Comparison of ENCODE assay signal across 8 mouse cellular contexts in genomic region chr2:91961901-91962761, GRCm38 (mm10). TPM values are rescaled to one million over a fixed set of nuclear protein-coding genes. Genes with fewer than 3 reads are reported as not detected.
DNase-seq lines count a peak whose midpoint lies in the region; ATAC-seq and TF ChIP-seq lines count a peak whose summit lies in the region.

No protein-coding gene starts in this region.

- peak overlapping the region; percentile 71; the same call in 1 of the 2 replicates for H3K4me3 ChIP-seq in ES-Bruce4 (ENCODE audit: low read depth, low read length)
- H3K4me3 ChIP-seq in hindbrain, embryonic 11.5 days (ENCODE audit: low read depth, low read length): peak overlapping the region; percentile 82
- peak overlapping the region; percentile 92 for H3K4me3 ChIP-seq in limb, embryonic 15.5 days
- peak overlapping the region; percentile 83 for H3K4me3 ChIP-seq in stomach, postnatal 0 days (ENCODE audit: low read depth, low read length)

- DNase-seq in cerebellum, adult 9-11 months: peak; percentile 58
- DNase-seq in cerebellum, adult 11 months: no peak
- DNase-seq in hindbrain, embryonic 11.5 days (ENCODE audit: low spot score): no peak
- DNase-seq in stomach, postnatal 0 days (ENCODE audit: low spot score): peak; percentile 59
- no peak for DNase-seq in layer of hippocampus, adult 8-10 months (ENCODE audit: low spot score in 2 of 2)
- DNase-seq in ovary, adult 18-20 months (ENCODE audit: low spot score): no peak

- TF ChIP-seq EP300 in ES-Bruce4 (IDR thresholded peaks at IDR 0.05; ENCODE audit: insufficient read depth, low read depth, low read length): no peak
- TF ChIP-seq EP300 in stomach, postnatal 0 days (optimal IDR thresholded peaks at IDR 0.05): no peak

- no peak for ATAC-seq in hindbrain, embryonic 11.5 days (ENCODE audit: low FRiP score)
- no peak for ATAC-seq in limb, embryonic 15.5 days (ENCODE audit: insufficient number of reproducible peaks, low FRiP score, low TSS enrichment, low read depth)
- ATAC-seq in stomach, postnatal 0 days (ENCODE audit: low FRiP score, low TSS enrichment): peak; percentile 39; the same call in 1 of the 2 replicates

- no peak for TF ChIP-seq POLR2A in ES-Bruce4 (IDR thresholded peaks at IDR 0.05; ENCODE audit: insufficient read depth, low read length)

- no peaks in the 10 kb centered on the region for H3K27me3 ChIP-seq in ES-Bruce4 (ENCODE audit: control insufficient read depth, insufficient read depth, low read length, poor library complexity, severe bottlenecking)
- H3K27me3 ChIP-seq in hindbrain, embryonic 11.5 days (ENCODE audit: control insufficient read depth, insufficient read depth, low read length): peaks cover 5% of the 10 kb centered on the region; the same call in 1 of the 2 replicates
- no peaks in the 10 kb centered on the region for H3K27me3 ChIP-seq in limb, embryonic 15.5 days
- no peaks in the 10 kb centered on the region for H3K27me3 ChIP-seq in stomach, postnatal 0 days (ENCODE audit: control insufficient read depth, insufficient read depth, low read length)

- H3K4me1 ChIP-seq in ES-Bruce4 (ENCODE audit: control insufficient read depth, insufficient read depth, low read length): peaks cover 13% of the 10 kb centered on the region
- peaks cover 2% of the 10 kb centered on the region; the same call in 1 of the 2 replicates for H3K4me1 ChIP-seq in hindbrain, embryonic 11.5 days (replicated peaks; ENCODE audit: control insufficient read depth, insufficient read depth, low read length)
- peaks cover 57% of the 10 kb centered on the region for H3K4me1 ChIP-seq in limb, embryonic 15.5 days
- H3K4me1 ChIP-seq in stomach, postnatal 0 days (replicated peaks; ENCODE audit: control insufficient read depth, insufficient read depth): peaks cover 6% of the 10 kb centered on the region; the same call in 1 of the 2 replicates

- no peaks in the 10 kb centered on the region for H3K9me3 ChIP-seq in ES-Bruce4 (replicated peaks; ENCODE audit: control insufficient read depth, insufficient read depth, low read length, poor library complexity, severe bottlenecking)
- no peaks in the 10 kb centered on the region for H3K9me3 ChIP-seq in hindbrain, embryonic 11.5 days (ENCODE audit: control insufficient read depth, low read length)
- no peaks in the 10 kb centered on the region for H3K9me3 ChIP-seq in limb, embryonic 15.5 days
- no peaks in the 10 kb centered on the region for H3K9me3 ChIP-seq in stomach, postnatal 0 days (ENCODE audit: control insufficient read depth, low read length)

- no peaks in the 10 kb centered on the region for H3K36me3 ChIP-seq in ES-Bruce4 (ENCODE audit: control insufficient read depth, insufficient read depth, low read length, poor library complexity, severe bottlenecking)
- no peaks in the 10 kb centered on the region for H3K36me3 ChIP-seq in hindbrain, embryonic 11.5 days (ENCODE audit: control insufficient read depth, insufficient read depth, low read length)
- H3K36me3 ChIP-seq in limb, embryonic 15.5 days: no peaks in the 10 kb centered on the region
- H3K36me3 ChIP-seq in stomach, postnatal 0 days (ENCODE audit: control insufficient read depth, insufficient read depth, low read length): no peaks in the 10 kb centered on the region

- H3K9ac ChIP-seq in ES-Bruce4 (ENCODE audit: low read depth, poor library complexity, severe bottlenecking): peak overlapping the region; percentile 73
- peak overlapping the region; percentile 81; the same call in 1 of the 2 replicates for H3K9ac ChIP-seq in hindbrain, embryonic 11.5 days (ENCODE audit: low read depth, low read length)
- no peak overlapping the region; the same call in 1 of the 2 replicates for H3K9ac ChIP-seq in limb, embryonic 15.5 days
- H3K9ac ChIP-seq in stomach, postnatal 0 days (ENCODE audit: low read length): peak overlapping the region; percentile 90

- H3K4me2 ChIP-seq in hindbrain, embryonic 11.5 days (replicated peaks; ENCODE audit: low read depth, low read length): peak overlapping the region; percentile 87
- peak overlapping the region; percentile 87 for H3K4me2 ChIP-seq in limb, embryonic 15.5 days
- peak overlapping the region; percentile 86 for H3K4me2 ChIP-seq in stomach, postnatal 0 days (replicated peaks; ENCODE audit: low read depth)

- 69% methylated on average over 4 of the region's 4 CpGs for WGBS in hindbrain, embryonic 11.5 days
- 48% methylated on average over 4 of the region's 4 CpGs for WGBS in limb, embryonic 15.5 days
- WGBS in stomach, postnatal 0 days: 52% methylated on average over 4 of the region's 4 CpGs

- no peak overlapping the region for H3K27ac ChIP-seq in ES-Bruce4 (ENCODE audit: insufficient read depth, low read length)
- no peak overlapping the region for H3K27ac ChIP-seq in hindbrain, embryonic 11.5 days (ENCODE audit: low read depth, low read length)
- no peak overlapping the region for H3K27ac ChIP-seq in limb, embryonic 15.5 days
- peak overlapping the region; percentile 88 for H3K27ac ChIP-seq in stomach, postnatal 0 days (replicated peaks)

- no peak for TF ChIP-seq CTCF in ES-Bruce4 (IDR thresholded peaks at IDR 0.05; ENCODE audit: low read depth, low read length)
- TF ChIP-seq CTCF in stomach, postnatal 0 days (IDR thresholded peaks at IDR 0.05; ENCODE audit: low read depth): no peak

RNA-seq across cellular contexts. Expression of gene Dgkz, which starts 13.5 kb away (rescaled TPM):
- 28.1 and 29.6 TPM in 2 replicates for polyA plus RNA-seq in ES-Bruce4 (2011; ENCODE audit: insufficient read depth, insufficient read length, low read depth, missing spikeins)
- 24.1 and 28.9 TPM in 2 replicates for polyA plus RNA-seq in hindbrain, embryonic 11.5 days (2014; fragmentation: Nextera tagmentation; extraction: Ambion mirVana)
- polyA plus RNA-seq in limb, embryonic 15.5 days (2015; fragmentation: Nextera tagmentation; extraction: Ambion mirVana): 30.9 and 35.9 TPM in 2 replicates
- polyA plus RNA-seq in stomach, postnatal 0 days (2015; fragmentation: Nextera tagmentation; extraction: Ambion mirVana): 18.6 and 23.2 TPM in 2 replicates
- total RNA-seq in layer of hippocampus, adult 8-10 months (2022): 100 to 1,000 TPM; 463 to 479 (median 474) TPM

RNA-seq across cellular contexts. Expression of gene Gm9821, which starts 16.6 kb away (rescaled TPM):
- not detected in 2 replicates for polyA plus RNA-seq in ES-Bruce4 (2011; ENCODE audit: insufficient read depth, insufficient read length, low read depth, missing spikeins)
- polyA plus RNA-seq in hindbrain, embryonic 11.5 days (2014; fragmentation: Nextera tagmentation; extraction: Ambion mirVana): 0.27 and 0.37 TPM in 2 replicates
- 0.45 TPM in 2 replicates for polyA plus RNA-seq in limb, embryonic 15.5 days (2015; fragmentation: Nextera tagmentation; extraction: Ambion mirVana)
- 0.13 and 0.15 TPM in 2 replicates for polyA plus RNA-seq in stomach, postnatal 0 days (2015; fragmentation: Nextera tagmentation; extraction: Ambion mirVana)
- total RNA-seq in layer of hippocampus, adult 8-10 months (2022): not detected

RNA-seq across cellular contexts. Expression of gene Mdk, which starts 30.0 kb away (rescaled TPM):
- 156 and 167 TPM in 2 replicates for polyA plus RNA-seq in ES-Bruce4 (2011; ENCODE audit: insufficient read depth, insufficient read length, low read depth, missing spikeins)
- 960 and 984 TPM in 2 replicates for polyA plus RNA-seq in hindbrain, embryonic 11.5 days (2014; fragmentation: Nextera tagmentation; extraction: Ambion mirVana)
- polyA plus RNA-seq in limb, embryonic 15.5 days (2015; fragmentation: Nextera tagmentation; extraction: Ambion mirVana): 899 and 1,046 TPM in 2 replicates
- 157 and 170 TPM in 2 replicates for polyA plus RNA-seq in stomach, postnatal 0 days (2015; fragmentation: Nextera tagmentation; extraction: Ambion mirVana)
- 10 to 100 TPM; 21.4 to 27.8 (median 24.1) TPM for total RNA-seq in layer of hippocampus, adult 8-10 months (2022)

RNA-seq across cellular contexts. Expression of gene Chrm4, which starts 35.1 kb away (rescaled TPM):
- 0.78 and 0.97 TPM in 2 replicates for polyA plus RNA-seq in ES-Bruce4 (2011; ENCODE audit: insufficient read depth, insufficient read length, low read depth, missing spikeins)
- polyA plus RNA-seq in hindbrain, embryonic 11.5 days (2014; fragmentation: Nextera tagmentation; extraction: Ambion mirVana): 0.20 and 0.42 TPM in 2 replicates
- polyA plus RNA-seq in limb, embryonic 15.5 days (2015; fragmentation: Nextera tagmentation; extraction: Ambion mirVana): 0.20 and 0.29 TPM in 2 replicates
- 0.08 and 0.16 TPM in 2 replicates for polyA plus RNA-seq in stomach, postnatal 0 days (2015; fragmentation: Nextera tagmentation; extraction: Ambion mirVana)
- 10 to 100 TPM; 27.0 to 29.9 (median 29.1) TPM for total RNA-seq in layer of hippocampus, adult 8-10 months (2022)

Comparison
In these comparisons a context has a peak if more than half of its experiments do, and no peak if none do; other contexts are left out.
1. DNase-seq: peak in cerebellum, adult 9-11 months (single experiment) and stomach, postnatal 0 days (single experiment); none in cerebellum, adult 11 months (single experiment), hindbrain, embryonic 11.5 days (single experiment), layer of hippocampus, adult 8-10 months (0 of 2) and ovary, adult 18-20 months (single experiment).
2. Peak in every context shown above with its lines, with median percentiles within 50 percentile points of each other: H3K4me3 ChIP-seq and H3K4me2 ChIP-seq.